Mouse (Mus musculus) gastrocnemius, adult 2 months (tissue): ENCODE data around the gene Il15. TPM values are rescaled to one million over a fixed set of nuclear protein-coding genes. Genes with fewer than 3 reads are reported as not detected.
A peak's percentile ranks its signal among the peaks of the same experiment; 100 is the strongest.

Experiments used
- DNase-seq: peaks from one replicate; pipeline ENCODE4 v3.0.0; 2022
- H3K27ac ChIP-seq: fragments of 200-600 bp; 2 replicates; pipeline ENCODE4 v1.8.1; 2022; ENCODE audit warnings: mild to moderate bottlenecking
- H3K4me3 ChIP-seq: fragments of 200-600 bp; 2 replicates; pipeline ENCODE4 v1.8.1; 2022; ENCODE audit warnings: mild to moderate bottlenecking, moderate library complexity
- CTCF ChIP-seq: fragments of 200-600 bp; IDR thresholded peaks from 2 replicates; pipeline ENCODE4 v1.8.1; 2022; ENCODE audit warnings: antibody characterized with exemption, mild to moderate bottlenecking, moderate library complexity
- intact Hi-C: fragments of 180-260 bp; cut with DNase I; formaldehyde crosslinking; loops from one replicate; pipeline ENCODE4 v1.15.1; 2025
- long read RNA-seq, 2 experiments: library from polyadenylated mRNA; stranded (forward); transcript quantifications; one replicate each; pipeline ENCODE4 v2.0.0; 2021
- total RNA-seq, 2 experiments: library from RNA; stranded (reverse); gene quantifications; 2 replicates each; pipeline ENCODE4 v1.2.3; 2021

The Il15 gene
- 10 to 100 TPM in 1 of 2 experiments, 1 to 10 TPM in 1; 3.8 to 14.4 TPM for total RNA-seq
- long read RNA-seq, experiment 1, partial matches to known transcripts = 0 of 9 reads
- long read RNA-seq, experiment 1, other reads (novel, unspliced or antisense) = 9 of 9 reads
- long read RNA-seq, experiment 2, partial matches to known transcripts = 0 of 9 reads
- long read RNA-seq, experiment 2, other reads (novel, unspliced or antisense) = 9 of 9 reads

DNA sequence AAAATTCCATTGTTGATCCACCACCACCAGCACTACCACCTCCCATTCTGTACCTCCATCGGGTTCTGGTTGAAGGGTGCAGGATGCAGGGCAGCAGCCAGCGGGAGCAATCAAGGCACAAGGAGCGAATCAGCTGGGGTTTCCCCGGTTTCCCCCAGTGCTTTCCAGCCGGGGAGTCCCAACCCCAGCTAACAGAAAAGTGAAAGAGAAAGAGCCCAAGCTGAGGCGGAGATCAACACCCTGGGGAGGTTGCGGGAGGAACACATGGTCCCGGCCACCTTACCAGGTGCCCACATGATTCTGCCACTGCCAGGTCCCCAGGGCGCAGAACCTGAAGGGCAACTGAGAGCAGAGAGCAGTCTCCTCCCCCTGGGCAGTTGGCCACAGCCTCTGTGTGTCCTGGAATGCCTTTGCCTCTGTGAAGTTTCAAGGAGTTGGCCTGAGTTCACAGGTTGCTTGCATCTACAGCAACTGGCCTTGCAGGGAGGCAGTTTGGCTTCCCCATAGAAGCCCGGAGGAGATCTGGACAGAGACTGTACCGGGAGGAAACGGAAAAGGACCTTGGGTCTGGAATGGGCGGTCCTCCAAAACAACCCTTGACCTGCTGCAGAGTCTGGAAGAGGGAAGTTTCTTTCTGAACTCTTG lies at the start of gene Il15:
Gene Il15 (minus strand): TSS at position 537 of the 645 bp plus-strand sequence.
- no peak for TF ChIP-seq CTCF
- DNase-seq = peak; percentile 77
- Histone ChIP-seq H3K4me3 (peak within 1 kb of the TSS; percentile 91), H3K27ac (peak within 1 kb of the TSS; percentile 95)
- intact Hi-C loops = loop anchor here (2.0 kb wide), 1 partner anchor 74 kb away; no protein-coding TSS in a partner anchor

DNA sequence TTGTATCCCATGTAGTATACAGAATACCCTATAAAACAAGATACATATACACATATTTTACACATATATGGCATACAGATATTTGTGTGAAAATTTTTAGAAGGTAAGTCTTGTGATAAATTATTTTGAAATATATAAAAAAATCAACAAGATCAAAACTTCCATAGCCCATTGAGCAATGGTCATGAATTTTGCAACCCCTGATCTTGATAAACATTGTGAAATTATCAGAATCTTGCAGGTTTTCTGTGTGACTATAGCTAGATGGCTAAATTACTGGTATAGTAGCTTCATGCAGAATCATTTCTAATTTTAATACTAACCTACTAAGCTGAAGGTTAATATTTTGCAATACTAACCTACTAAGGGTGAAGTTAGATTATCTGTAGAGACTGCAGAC lies 41.9 kb upstream of the Il15 start:
- no peak overlapping the region for H3K4me3 ChIP-seq
- no peak overlapping the region for H3K27ac ChIP-seq
- intact Hi-C loops = no loop called here
- DNase-seq = no peak
- no peak for TF ChIP-seq CTCF

DNA sequence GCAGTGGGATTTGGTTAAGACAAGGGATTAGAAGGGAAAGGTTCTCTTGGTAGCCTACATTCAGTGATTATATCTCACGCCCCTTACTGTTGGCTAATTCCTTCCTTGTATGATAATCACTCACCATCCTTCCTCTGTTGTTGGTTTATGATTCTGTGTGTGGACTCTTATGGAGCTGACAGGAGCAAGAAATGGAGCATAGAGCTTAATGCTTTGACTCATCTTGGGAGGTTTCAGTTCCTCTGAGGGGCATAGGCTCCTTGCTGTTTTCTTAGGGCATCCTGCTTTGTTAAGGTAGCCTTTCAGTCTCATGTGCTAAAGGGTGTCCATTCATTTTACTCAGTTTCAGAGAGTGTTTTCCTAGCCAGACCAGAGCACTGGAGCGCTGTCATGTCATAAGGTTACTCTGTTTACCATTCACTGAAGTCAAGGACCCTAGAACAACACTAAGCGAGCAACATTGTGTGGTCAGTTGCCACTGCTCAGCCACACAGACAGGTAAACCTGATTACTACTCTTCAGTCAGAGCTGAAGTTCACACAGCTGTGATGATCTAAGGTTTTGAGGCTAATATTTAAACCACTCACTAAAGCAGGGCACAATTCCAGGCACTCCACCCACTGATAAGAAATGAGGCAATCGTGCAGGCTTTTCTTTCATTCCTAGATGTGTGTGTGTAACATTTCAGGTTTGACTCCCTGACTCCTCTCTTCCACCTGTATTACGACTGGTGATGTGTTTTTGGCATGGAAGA lies 13.7 kb upstream of the Il15 start:
- no peak overlapping the region for H3K4me3 ChIP-seq
- H3K27ac ChIP-seq = no peak overlapping the region
- intact Hi-C loops = no loop called here
- no peak for DNase-seq
- no peak for TF ChIP-seq CTCF

DNA sequence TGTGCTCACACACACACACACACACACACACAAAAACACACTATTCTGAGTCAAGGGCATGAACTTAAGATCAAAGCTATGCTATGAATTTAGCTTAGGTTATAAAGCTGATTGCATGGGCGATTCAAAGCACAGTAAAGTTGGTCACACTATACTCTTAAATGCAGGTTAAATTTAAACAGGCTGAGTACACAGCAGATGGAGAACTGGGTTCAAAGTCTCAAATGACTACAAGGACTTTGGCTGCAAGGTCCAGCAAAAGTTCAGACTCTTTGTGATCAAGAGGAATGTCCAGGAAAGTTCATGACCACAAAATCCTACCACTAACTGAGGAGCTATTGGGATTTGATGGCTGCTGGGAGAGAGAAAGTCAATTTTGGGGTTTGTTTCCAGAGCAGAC lies 12.5 kb upstream of the Il15 start:
- no peak for TF ChIP-seq CTCF
- H3K27ac ChIP-seq = no peak overlapping the region
- H3K4me3 ChIP-seq = no peak overlapping the region
- intact Hi-C loops = no loop called here
- no peak for DNase-seq

DNA sequence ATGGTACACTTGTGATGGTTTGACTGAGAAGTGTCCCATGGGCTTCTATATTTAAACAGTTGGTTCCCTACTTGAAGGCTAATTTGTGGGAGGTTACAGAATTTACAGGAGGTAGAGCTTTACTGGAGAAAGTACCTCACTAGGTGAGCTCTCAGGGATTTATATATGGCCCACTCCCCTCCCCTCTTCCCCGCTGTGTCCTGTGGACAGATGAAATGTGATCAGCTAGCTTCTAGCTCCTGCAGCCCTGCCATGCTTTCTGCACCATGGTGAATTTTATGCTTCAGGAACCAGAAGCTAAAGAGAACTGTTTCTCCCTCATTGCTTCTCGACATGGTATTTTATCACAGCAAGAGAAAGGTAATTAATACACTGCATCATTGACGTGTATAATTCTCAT lies 7.1 kb upstream of the Il15 start:
- no peak for TF ChIP-seq CTCF
- intact Hi-C loops = no loop called here
- DNase-seq = no peak
- Histone ChIP-seq H3K27ac (no peak overlapping the region), H3K4me3 (no peak overlapping the region)

DNA sequence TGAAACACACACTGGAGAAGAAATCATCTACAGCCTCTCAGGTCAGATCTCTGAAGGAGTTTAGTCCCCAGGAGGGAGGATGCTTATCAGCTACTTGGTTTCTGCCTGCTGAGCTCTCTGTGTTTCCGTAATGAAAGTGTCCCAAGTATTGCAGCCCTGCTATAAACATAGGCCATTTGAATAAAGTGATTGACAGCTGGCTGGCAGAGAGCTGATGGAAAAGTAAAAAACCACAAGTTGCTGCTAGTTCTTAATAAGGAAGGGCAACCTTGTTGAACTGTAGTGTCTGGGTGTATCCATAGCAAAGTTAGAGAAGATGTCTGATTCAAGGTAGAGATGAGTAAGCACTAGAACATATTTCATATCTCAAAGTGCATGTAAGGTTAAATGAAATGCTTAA lies 4.0 kb upstream of the Il15 start:
- no peak overlapping the region for H3K4me3 ChIP-seq
- no peak overlapping the region for H3K27ac ChIP-seq
- no peak for DNase-seq
- no peak for TF ChIP-seq CTCF
- intact Hi-C loops = no loop called here

DNA sequence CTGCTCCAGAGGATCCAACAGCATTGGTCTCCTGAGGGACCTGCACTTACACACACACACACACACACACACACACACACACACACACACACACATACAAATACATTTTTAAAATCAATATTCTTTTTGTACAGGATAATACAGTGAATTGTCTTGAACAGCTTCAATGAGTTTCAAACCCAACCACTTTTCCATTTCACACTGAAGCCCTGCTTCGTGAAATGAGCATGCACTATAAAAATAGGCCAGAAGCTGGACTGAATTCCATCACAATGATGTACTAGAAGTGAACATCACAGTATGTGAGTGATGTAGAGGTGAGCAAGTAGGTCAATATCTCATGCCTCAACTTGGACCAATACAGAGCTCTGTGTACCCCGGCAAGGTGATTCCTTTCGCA lies 1.0 kb upstream of the Il15 start:
- intact Hi-C loops = no loop called here
- no peak for DNase-seq
- TF ChIP-seq CTCF = no peak
- Histone ChIP-seq H3K4me3 (no peak overlapping the region), H3K27ac (no peak overlapping the region)

DNA sequence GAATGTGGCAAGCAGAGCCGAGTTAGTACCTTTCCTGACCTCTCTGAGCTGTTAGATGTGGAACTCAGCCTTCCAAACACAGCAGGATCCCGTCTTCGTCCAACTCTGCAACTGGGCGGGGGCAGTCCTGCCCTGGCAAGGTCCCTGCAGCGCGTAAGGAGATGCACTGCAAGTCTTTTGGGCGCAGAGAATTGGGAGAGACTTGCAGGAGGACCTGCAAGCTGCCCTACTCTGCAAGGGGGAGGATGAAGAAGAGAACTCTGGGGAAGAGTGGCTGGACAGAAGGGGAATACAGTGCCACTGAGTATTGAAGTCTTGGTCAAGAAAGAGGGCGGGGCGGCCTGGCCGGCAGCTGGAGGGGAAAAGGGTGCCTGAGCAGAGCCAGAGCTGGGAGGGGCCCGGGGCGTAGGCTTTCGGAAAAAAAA lies 749 bp downstream of the Il15 start:
- intact Hi-C loops = loop anchor here (2.0 kb wide), 1 partner anchor 75 kb away; no protein-coding TSS in a partner anchor

DNA sequence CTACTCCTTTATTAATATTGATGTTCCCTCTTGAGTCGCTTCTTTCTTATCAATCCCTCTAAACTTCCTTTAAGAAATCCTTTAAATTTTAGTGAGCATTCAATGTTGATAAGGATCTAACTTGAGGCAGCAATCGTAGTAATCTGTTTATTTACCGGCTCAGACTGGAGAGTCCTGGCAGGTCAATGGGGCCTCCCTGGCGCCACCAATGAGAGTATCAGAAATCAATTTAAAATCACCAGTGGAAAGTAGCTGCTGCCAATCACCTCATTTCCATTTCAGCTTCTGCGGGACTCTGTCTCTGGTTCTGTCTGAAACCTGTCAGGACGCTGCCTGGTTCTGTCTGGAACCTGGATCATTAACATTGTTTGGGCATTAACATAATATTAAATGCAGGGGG lies 1.5 kb downstream of the Il15 start:
- intact Hi-C loops = no loop called here
- Histone ChIP-seq H3K27ac (peak overlapping the region; percentile 95), H3K4me3 (peak overlapping the region; percentile 91)
- TF ChIP-seq CTCF = no peak
- DNase-seq = no peak

More for the DNA sequence above, 749 bp downstream of the Il15 start:
- TF ChIP-seq CTCF = no peak
- peak overlapping the region; percentile 91 for H3K4me3 ChIP-seq
- peak overlapping the region; percentile 95 for H3K27ac ChIP-seq
- peak; percentile 76 for DNase-seq

DNA sequence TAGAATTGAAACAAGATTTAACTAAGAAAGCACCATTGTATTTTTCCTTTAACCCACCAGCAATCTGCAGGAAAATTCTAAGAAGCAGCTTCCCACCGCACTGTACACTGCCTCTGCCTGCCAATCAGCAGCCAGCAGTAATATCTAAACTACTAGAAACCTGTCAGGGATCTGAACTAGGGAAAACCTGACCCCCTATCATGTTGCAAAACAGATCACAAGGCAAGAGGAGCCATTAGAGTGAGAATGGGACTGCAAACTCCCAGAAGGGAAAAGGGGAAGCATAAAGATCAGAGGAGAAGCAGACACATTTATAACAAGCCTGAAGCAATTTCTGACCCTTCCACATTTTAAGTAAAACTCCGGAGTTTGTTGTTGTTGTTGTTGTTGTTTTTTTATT lies 2.0 kb downstream of the Il15 start:
- intact Hi-C loops = no loop called here
- no peak for DNase-seq
- TF ChIP-seq CTCF = no peak
- Histone ChIP-seq H3K27ac (peak overlapping the region; percentile 95), H3K4me3 (peak overlapping the region; percentile 91)

DNA sequence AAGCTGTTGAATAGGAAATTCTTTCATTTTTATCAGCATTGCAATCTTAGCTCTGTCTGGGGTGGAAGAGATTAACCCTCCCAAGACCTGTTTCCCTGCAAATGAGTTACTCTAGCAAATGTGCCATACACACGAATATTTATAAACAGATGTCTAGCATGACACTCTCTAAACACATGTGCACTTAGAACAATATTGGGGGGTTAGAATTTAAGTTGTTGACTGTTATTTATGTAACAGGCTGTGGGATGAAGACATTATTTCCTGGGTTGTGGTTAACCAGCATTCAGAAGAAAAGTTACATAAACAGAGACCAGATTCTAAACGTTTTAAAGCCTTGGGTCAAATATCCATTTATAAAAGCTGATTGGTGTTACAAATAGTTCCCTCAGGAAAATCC lies 2.6 kb downstream of the Il15 start:
- Histone ChIP-seq H3K27ac (peak overlapping the region; percentile 95), H3K4me3 (peak overlapping the region; percentile 91)
- intact Hi-C loops = no loop called here
- no peak for TF ChIP-seq CTCF
- DNase-seq = no peak

DNA sequence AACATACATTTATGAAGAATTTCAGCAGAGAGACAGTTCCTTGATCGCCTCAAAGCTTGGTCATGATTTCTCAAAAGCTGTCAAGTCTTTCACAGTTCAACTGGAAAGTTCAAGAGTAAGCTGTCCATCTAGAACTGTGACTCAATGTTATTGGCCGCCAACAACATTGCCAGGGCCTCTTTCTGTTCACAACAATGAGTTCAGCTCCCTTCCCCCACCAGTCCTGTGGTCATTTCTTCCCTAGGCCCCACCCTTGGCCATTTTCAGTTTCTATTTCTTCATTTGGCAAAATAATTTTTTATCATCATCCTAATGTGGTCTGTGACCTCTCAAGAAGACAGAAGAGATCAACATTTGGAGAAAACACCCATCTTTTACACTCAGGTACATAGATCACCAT lies 4.5 kb downstream of the Il15 start:
- DNase-seq = no peak
- peak overlapping the region; percentile 48; the same call in 1 of the 2 replicates for H3K27ac ChIP-seq
- TF ChIP-seq CTCF = no peak
- no peak overlapping the region for H3K4me3 ChIP-seq
- intact Hi-C loops = no loop called here

DNA sequence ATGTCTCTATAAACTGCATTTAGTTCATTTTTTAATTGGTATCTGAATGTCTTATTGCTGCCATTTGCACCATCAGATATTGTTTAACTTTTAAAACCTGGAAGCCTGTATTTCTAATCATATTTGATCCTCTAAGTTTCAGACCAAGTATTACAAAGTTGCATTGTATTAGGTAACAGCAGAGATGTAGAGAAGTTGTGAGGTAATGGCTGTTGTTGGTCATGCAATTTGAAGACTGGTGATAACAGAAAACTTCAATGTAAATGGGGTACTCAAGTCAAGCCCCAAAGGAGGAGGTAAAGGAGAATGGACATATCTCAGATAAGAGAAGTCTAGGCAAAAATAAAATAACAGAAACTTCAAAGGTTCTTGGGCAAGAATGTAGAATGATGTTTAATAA lies 11.8 kb downstream of the Il15 start:
- TF ChIP-seq CTCF = no peak
- intact Hi-C loops = no loop called here
- no peak for DNase-seq
- no peak overlapping the region for H3K4me3 ChIP-seq
- no peak overlapping the region for H3K27ac ChIP-seq
